Mouse (Mus musculus) stomach, postnatal 0 days (tissue): ENCODE results near the gene Col23a1.

Source experiments
- CTCF ChIP-seq: IDR thresholded peaks from 2 replicates; pipeline ENCODE4 v1.5.1; 2016; ENCODE audit warnings: antibody characterized with exemption, low read depth, mild to moderate bottlenecking, moderate library complexity
- EP300 ChIP-seq: optimal IDR thresholded peaks from 2 replicates; pipeline ENCODE3; 2016; ENCODE audit warnings: antibody characterized with exemption

- TF ChIP-seq CTCF: no peak
- TF ChIP-seq EP300: no peak
Measured at GRCm38 (mm10) chr11:51389763-51390162, 100.0 kb downstream of the Col23a1 start.
